Mouse (Mus musculus) midbrain, embryonic 14.5 days (tissue): Measurements from ENCODE around the gene Timmdc1. TPM values are rescaled to one million over a fixed set of nuclear protein-coding genes. Genes with fewer than 3 reads are reported as not detected.

ENCODE experiments used
- ATAC-seq: fragments of 200-750 bp; cut with Nextera tagmentation; 2 replicates; pipeline ENCODE4 v1.8.0; 2017; ENCODE audit warnings: moderate number of reproducible peaks, moderate library complexity; ENCODE audit not compliant: low FRiP score, low TSS enrichment
- DNase-seq: peaks from one replicate; pipeline ENCODE4 v3.0.0-alpha.2; 2015
- H3K27ac ChIP-seq: fragments of 300-500 bp; sonication (generic); replicated peaks from 2 replicates; pipeline ENCODE4 v1.5.1; 2014; ENCODE audit warnings: mild to moderate bottlenecking, low read depth, low read length, moderate library complexity
- H3K27me3 ChIP-seq: fragments of 300-500 bp; sonication (generic); 2 replicates; pipeline ENCODE4 v1.6.1; 2014; ENCODE audit warnings: low read length, control low read depth, mixed read lengths; ENCODE audit not compliant: control insufficient read depth, insufficient read depth
- H3K36me3 ChIP-seq: fragments of 300-500 bp; sonication (generic); 2 replicates; pipeline ENCODE4 v1.6.1; 2014; ENCODE audit warnings: low read length, control low read depth; ENCODE audit not compliant: control insufficient read depth, insufficient read depth
- H3K4me1 ChIP-seq: fragments of 300-500 bp; sonication (generic); 2 replicates; pipeline ENCODE4 v1.6.1; 2014; ENCODE audit warnings: mild to moderate bottlenecking, antibody characterized with exemption, low read length, control low read depth; ENCODE audit not compliant: control insufficient read depth, insufficient read depth
- H3K4me2 ChIP-seq: fragments of 300-500 bp; sonication (generic); 2 replicates; pipeline ENCODE4 v1.6.1; 2014; ENCODE audit warnings: mild to moderate bottlenecking, low read length, moderate library complexity
- H3K4me3 ChIP-seq: fragments of 300-500 bp; sonication (generic); replicated peaks from 2 replicates; pipeline ENCODE4 v1.5.1; 2014; ENCODE audit warnings: low read depth, low read length
- H3K9ac ChIP-seq: fragments of 300-500 bp; sonication (generic); replicated peaks from 2 replicates; pipeline ENCODE4 v1.6.1; 2014; ENCODE audit warnings: mild to moderate bottlenecking, low read length, moderate library complexity
- H3K9me3 ChIP-seq: fragments of 300-500 bp; sonication (generic); 2 replicates; pipeline ENCODE4 v1.6.1; 2016; ENCODE audit warnings: low read length, control low read depth, mixed read lengths; ENCODE audit not compliant: control insufficient read depth
- WGBS: fragments of 180-500 bp; shearing (Covaris S2); extraction: QIAGEN DNeasy Blood & Tissue Kit; methylation state at CpG from one replicate; pipeline ENCODE4 v1.1.7; 2014; 5-methylcytosine and 5-hydroxymethylcytosine counted together
- polyA plus RNA-seq: library from polyadenylated mRNA; unstranded; fragments of >200 nt; fragmentation: Nextera tagmentation; extraction: Ambion mirVana; gene quantifications from 2 replicates; pipeline ENCODE4 v1.2.1, GENCODE M21; 2014

Gene Timmdc1
- polyA plus RNA-seq, 1 experiment from 2014 or later: 28.9 TPM

GRCm38 (mm10) chr16:38549479-38550396, 27.3 kb upstream of the Timmdc1 start, which contains the start of gene Poglut1:
TSS of gene Poglut1 (minus strand) at chr16:38550258.
- Histone ChIP-seq H3K27me3 (no peaks in the 10 kb centered on the region), H3K4me1 (peaks cover 15% of the 10 kb centered on the region), H3K36me3 (peaks cover 16% of the 10 kb centered on the region), H3K4me2 (peak within 1 kb of the TSS; percentile 84), H3K4me3 (peak within 1 kb of the TSS; percentile 89), H3K9ac (peak within 1 kb of the TSS; percentile 92), H3K9me3 (no peaks in the 10 kb centered on the region), H3K27ac (peak within 1 kb of the TSS; percentile 87)
- 2% methylated on average over 54 of the region's 54 CpGs for WGBS
- peak; percentile 96 for ATAC-seq
- peak; percentile 93 for DNase-seq

DNA sequence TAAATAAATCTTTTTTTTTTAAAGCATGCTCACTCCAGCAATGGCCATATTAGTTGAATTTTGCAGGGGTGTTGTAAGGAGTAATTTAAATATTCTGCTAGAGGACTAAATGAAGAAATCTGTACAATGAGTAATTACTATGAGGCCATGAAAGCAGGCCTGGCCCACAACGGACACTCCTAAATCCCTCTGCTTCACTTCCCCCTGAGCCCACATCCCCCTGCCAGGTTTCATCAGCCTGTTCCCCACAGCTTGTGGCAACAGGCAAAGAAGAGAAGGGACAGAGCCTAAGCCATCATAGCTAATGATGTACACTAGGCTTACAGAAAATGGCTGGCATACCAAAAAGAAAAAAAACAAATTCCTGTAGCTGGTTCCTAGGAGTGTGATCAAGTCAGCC, 25.5 kb upstream of the Timmdc1 start:
- ATAC-seq (no peak), DNase-seq (no peak)
- no peak overlapping the region for H3K27ac ChIP-seq
- 89% methylated on average over 1 of the region's 1 CpGs for WGBS
- H3K36me3 ChIP-seq: peaks cover 32% of the 10 kb centered on the region
- H3K9me3 ChIP-seq: no peaks in the 10 kb centered on the region
- H3K27me3 ChIP-seq: no peaks in the 10 kb centered on the region
- H3K4me2 ChIP-seq: 0 out of 2 replicates have a peak overlapping the region, but pooled peaks have one; percentile 84
- no peak overlapping the region for H3K4me3 ChIP-seq
- H3K4me1 ChIP-seq: peaks cover 15% of the 10 kb centered on the region
- no peak overlapping the region for H3K9ac ChIP-seq

DNA sequence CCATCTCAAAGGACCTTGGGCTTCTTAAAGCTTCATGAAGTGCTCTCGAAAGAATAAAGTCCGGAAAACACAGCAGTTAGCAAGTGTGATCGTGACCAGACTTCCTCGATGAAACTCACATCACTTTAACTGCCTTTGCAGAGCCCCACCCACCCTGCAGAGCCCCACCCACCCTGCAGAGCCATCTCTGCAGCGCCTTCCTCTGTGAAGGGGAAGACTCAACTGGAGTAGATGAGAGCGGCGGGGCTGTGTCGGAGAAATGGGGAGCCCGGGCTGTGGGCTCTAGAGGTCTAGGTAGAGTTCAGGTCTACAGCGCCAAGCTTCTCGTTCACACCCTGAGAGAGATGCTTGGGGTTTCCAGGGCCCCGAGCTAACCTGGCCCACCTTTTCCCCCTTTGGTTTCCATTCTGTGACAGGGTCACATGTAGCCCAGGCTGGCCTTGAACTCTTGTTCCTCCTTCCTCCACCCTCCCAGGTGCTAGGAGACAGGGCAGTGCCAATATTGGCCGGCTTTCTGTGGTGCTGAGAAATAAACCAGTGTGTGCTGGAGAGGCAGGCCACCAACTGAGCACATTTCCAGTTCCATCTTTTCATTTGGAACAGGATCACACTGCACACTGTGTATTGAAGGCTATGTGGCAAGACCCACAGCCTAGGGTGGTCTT, 16.4 kb upstream of the Timmdc1 start:
- 94% methylated on average over 13 of the region's 13 CpGs for WGBS

DNA sequence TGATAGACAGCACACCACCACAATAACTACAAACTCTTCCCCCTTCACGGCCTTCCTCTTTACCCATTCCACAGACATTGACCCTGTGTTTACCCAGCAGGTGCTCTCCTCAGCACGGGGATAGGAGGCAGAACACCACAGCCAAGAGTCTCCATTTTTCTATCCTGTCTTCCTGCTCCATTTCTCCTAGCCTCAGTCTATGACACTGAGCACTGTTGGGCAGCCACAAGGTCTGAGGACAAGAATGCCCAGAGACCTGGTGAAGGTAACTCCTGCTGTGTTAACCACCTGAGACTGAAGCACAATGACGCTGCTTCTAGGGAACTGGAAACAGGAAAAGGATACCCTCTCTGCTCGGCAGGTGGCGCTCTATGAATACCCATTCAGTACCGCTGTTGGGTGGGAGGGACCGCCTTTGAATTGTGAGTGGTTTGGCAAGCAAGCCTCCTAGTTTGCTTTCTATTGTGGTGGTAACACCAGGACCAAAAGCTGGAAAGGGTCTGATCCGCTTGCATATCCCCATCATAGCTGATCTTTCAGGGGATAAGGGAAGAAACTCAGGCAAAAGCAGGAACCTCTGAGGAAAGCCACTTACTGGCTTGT, 14.2 kb upstream of the Timmdc1 start:
- WGBS: 48% methylated on average over 8 of the region's 8 CpGs
- H3K4me1 ChIP-seq: no peaks in the 10 kb centered on the region

More for the DNA sequence above, 16.4 kb upstream of the Timmdc1 start:
- H3K36me3 ChIP-seq: peaks cover 93% of the 10 kb centered on the region
- H3K4me3 ChIP-seq: no peak overlapping the region
- no peak overlapping the region for H3K4me2 ChIP-seq
- H3K9me3 ChIP-seq: no peaks in the 10 kb centered on the region
- ATAC-seq (no peak), DNase-seq (no peak)
- H3K4me1 ChIP-seq: no peaks in the 10 kb centered on the region
- no peak overlapping the region for H3K9ac ChIP-seq
- no peak overlapping the region for H3K27ac ChIP-seq
- no peaks in the 10 kb centered on the region for H3K27me3 ChIP-seq

GRCm38 (mm10) chr16:38526264-38526663, 3.8 kb upstream of the Timmdc1 start:
- Histone ChIP-seq H3K4me3 (no peak overlapping the region), H3K4me1 (peaks cover 14% of the 10 kb centered on the region), H3K36me3 (peaks cover 73% of the 10 kb centered on the region), H3K27ac (no peak overlapping the region), H3K4me2 (no peak overlapping the region), H3K9ac (no peak overlapping the region), H3K27me3 (no peaks in the 10 kb centered on the region), H3K9me3 (no peaks in the 10 kb centered on the region)
- ATAC-seq (no peak), DNase-seq (no peak)
- 94% methylated on average over 6 of the region's 6 CpGs for WGBS

More for the DNA sequence above, 14.2 kb upstream of the Timmdc1 start:
- ATAC-seq: peak; percentile 34; the same call in 1 of the 2 replicates
- H3K9ac ChIP-seq: no peak overlapping the region
- no peak overlapping the region for H3K4me3 ChIP-seq
- H3K9me3 ChIP-seq: no peaks in the 10 kb centered on the region
- no peaks in the 10 kb centered on the region for H3K27me3 ChIP-seq
- H3K4me2 ChIP-seq: no peak overlapping the region
- DNase-seq: peak; percentile 85
- H3K36me3 ChIP-seq: peaks cover 94% of the 10 kb centered on the region
- no peak overlapping the region for H3K27ac ChIP-seq

DNA sequence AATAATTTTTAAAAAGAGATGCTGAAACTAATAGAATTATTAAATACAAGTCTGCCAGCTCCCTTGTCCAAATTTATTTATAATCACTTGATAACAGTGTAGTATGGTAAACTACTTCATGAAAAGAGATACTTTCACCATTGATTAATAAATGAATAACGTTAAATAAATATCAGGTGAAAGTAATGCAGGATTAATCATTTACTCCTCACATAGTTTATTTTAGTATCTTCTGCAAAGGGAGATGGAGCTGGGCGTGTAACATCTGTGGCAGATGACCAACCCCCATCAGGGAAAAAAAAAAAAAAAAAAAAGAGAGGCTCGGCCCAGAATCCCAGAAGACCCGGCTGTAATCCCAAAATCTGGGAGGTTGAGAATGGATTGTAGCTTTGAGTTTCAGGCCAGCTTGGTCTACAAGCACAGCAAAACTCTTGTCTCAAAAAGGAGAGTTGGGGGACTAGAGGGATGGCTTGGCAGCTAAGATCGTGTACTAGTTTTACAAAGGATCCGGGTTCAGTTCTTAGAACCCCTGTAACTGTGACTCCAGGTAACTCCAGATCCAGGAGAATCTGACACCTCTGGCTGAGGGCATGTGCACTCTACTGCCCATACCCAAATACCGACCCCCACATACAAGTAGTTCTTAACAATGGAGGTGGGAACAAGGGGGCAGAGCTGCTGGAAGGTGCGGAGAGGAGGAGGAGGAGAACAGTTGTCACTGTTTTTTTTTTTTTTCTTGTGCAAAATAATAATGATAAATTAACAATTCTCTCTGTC, 1.1 kb downstream of the Timmdc1 start:
- 39% methylated on average over 8 of the region's 8 CpGs for WGBS

DNA sequence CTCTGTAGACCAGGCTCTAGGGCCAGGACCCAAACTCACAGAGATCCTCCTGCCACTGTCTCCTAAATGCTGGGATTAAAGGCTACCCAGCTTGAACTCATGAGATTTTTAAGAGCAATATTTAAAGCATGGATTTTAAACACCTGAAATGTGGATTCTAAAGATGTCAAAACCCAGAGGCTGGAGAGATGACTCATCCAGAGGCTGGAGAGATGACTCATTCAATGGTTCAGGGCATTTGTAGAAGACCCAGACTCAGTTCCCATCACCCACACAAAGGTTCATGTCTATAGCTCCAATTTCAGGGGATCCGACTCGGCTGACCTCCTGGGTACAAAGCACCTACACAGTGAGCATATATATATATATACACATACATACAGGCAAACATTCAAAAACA, 3.3 kb downstream of the Timmdc1 start:
- Histone ChIP-seq H3K36me3 (peaks cover 38% of the 10 kb centered on the region), H3K9me3 (no peaks in the 10 kb centered on the region), H3K4me2 (no peak overlapping the region), H3K27ac (no peak overlapping the region), H3K9ac (no peak overlapping the region), H3K4me3 (no peak overlapping the region), H3K27me3 (no peaks in the 10 kb centered on the region), H3K4me1 (peaks cover 14% of the 10 kb centered on the region)
- no peak for DNase-seq
- no peak for ATAC-seq
- 96% methylated on average over 2 of the region's 2 CpGs for WGBS

More for the DNA sequence above, 1.1 kb downstream of the Timmdc1 start:
- no peak for ATAC-seq
- Histone ChIP-seq H3K4me1 (peaks cover 14% of the 10 kb centered on the region), H3K4me2 (peak overlapping the region; percentile 68), H3K36me3 (peaks cover 44% of the 10 kb centered on the region), H3K4me3 (peak overlapping the region; percentile 96), H3K27ac (no peak overlapping the region), H3K9me3 (no peaks in the 10 kb centered on the region), H3K9ac (peak overlapping the region; percentile 95), H3K27me3 (no peaks in the 10 kb centered on the region)
- no peak for DNase-seq

GRCm38 (mm10) chr16:38510846-38511245, 11.6 kb downstream of the Timmdc1 start:
- no peak for DNase-seq
- no peak overlapping the region for H3K4me3 ChIP-seq
- WGBS: 98% methylated on average over 2 of the region's 2 CpGs
- no peak overlapping the region for H3K9ac ChIP-seq
- ATAC-seq: no peak
- no peak overlapping the region for H3K4me2 ChIP-seq
- H3K4me1 ChIP-seq: no peaks in the 10 kb centered on the region
- peaks cover 72% of the 10 kb centered on the region for H3K36me3 ChIP-seq
- no peaks in the 10 kb centered on the region for H3K9me3 ChIP-seq
- H3K27ac ChIP-seq: no peak overlapping the region
- H3K27me3 ChIP-seq: no peaks in the 10 kb centered on the region
